Mouse (Mus musculus) stomach, postnatal 0 days (tissue): ENCODE data around the gene Tigd4.

Experiments used
- CTCF ChIP-seq: IDR thresholded peaks from 2 replicates; pipeline ENCODE4 v1.5.1; 2016; ENCODE audit warnings: antibody characterized with exemption, low read depth, mild to moderate bottlenecking, moderate library complexity
- EP300 ChIP-seq: optimal IDR thresholded peaks from 2 replicates; pipeline ENCODE3; 2016; ENCODE audit warnings: antibody characterized with exemption

DNA sequence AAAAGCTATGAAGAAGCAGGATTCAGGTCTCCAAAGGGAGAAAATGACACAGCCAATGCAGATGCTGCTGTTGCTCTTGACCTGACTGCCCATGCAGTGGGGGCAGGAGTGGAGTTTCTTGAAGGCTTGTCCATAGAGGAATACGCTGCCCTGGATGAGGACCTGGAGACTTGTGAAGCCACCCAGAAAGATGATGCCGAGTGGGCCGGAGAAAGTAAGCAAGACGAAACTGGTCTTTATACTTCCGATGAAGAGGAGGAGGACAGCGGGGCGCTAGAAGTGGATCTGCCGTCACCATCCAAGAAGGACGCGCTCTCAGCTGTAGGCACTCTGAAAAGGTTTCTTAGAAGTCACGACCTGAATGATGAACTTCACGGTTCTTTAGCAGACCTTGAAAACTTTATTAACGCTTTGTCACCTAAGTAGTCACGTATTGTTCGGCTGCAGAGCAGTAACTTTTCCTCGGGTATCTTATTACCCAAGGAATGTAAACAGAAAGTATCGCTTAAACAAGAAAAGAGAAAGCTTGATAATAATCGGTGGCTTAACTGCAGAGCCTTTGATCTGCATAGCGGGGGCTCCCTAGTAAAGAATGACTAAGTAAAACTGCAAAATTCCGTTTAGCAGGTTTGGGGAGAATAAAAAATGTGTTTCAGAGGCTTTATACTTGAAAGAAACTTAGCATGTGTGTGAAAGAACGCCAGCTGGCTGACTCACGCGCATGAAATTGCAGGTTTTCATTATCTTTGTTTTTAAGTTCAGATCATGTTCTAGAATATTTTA, 1.7 kb downstream of the Tigd4 start:
- no peak for TF ChIP-seq CTCF
- TF ChIP-seq EP300, result peak; percentile 69
